8 mouse cellular contexts compared by ENCODE assay signal in genomic region chr5:145201321-145201991, GRCm38 (mm10). TPM values are rescaled to one million over a fixed set of nuclear protein-coding genes. Genes with fewer than 3 reads are reported as not detected.
DNase-seq lines count a peak whose midpoint lies in the region; ATAC-seq and TF ChIP-seq lines count a peak whose summit lies in the region.

Gene Zkscan14 (minus strand): TSS chr5:145201868.

- TF ChIP-seq CTCF in kidney, postnatal 0 days (IDR thresholded peaks at IDR 0.05; ENCODE audit: low read depth), result peak; percentile 2; the same call in 1 of the 2 replicates

- H3K27me3 ChIP-seq in heart, embryonic 13.5 days (replicated peaks), result no peaks in the 10 kb centered on the region
- H3K27me3 ChIP-seq in kidney, postnatal 0 days (ENCODE audit: insufficient read depth, low read length), result no peaks in the 10 kb centered on the region
- no peaks in the 10 kb centered on the region for H3K27me3 ChIP-seq in liver, embryonic 13.5 days
- no peaks in the 10 kb centered on the region for H3K27me3 ChIP-seq in stomach, embryonic 14.5 days (ENCODE audit: control insufficient read depth, insufficient read depth, low read length)

- WGBS in heart, embryonic 13.5 days, result 1% methylated on average over 37 of the region's 37 CpGs
- WGBS in kidney, postnatal 0 days, result under 1% methylated on average over 37 of the region's 37 CpGs
- WGBS in liver, embryonic 13.5 days (ENCODE audit: insufficient replicate concordance), result 1% methylated on average over 37 of the region's 37 CpGs
- 1% methylated on average over 37 of the region's 37 CpGs for WGBS in stomach, embryonic 14.5 days

- peaks cover 29% of the 10 kb centered on the region for H3K4me1 ChIP-seq in heart, embryonic 13.5 days
- H3K4me1 ChIP-seq in kidney, postnatal 0 days (replicated peaks; ENCODE audit: insufficient read depth, low read length), result peaks cover 3% of the 10 kb centered on the region; the same call in 1 of the 2 replicates
- peaks cover 54% of the 10 kb centered on the region for H3K4me1 ChIP-seq in liver, embryonic 13.5 days (replicated peaks)
- peaks cover 11% of the 10 kb centered on the region; the same call in 1 of the 2 replicates for H3K4me1 ChIP-seq in stomach, embryonic 14.5 days (ENCODE audit: control insufficient read depth, insufficient read depth, low read length)

- H3K4me2 ChIP-seq in heart, embryonic 13.5 days, result peak within 1 kb of the TSS; percentile 78
- peak within 1 kb of the TSS; percentile 97 for H3K4me2 ChIP-seq in kidney, postnatal 0 days (ENCODE audit: low read length)
- peak within 1 kb of the TSS; percentile 90 for H3K4me2 ChIP-seq in liver, embryonic 13.5 days
- H3K4me2 ChIP-seq in stomach, embryonic 14.5 days (replicated peaks; ENCODE audit: low read depth, low read length), result peak within 1 kb of the TSS; percentile 97

- ATAC-seq in erythroid progenitor cell, adult 5-6 weeks (replicated peaks; ENCODE audit: low FRiP score, poor library complexity, severe bottlenecking), result peak; percentile 75
- ATAC-seq in heart, embryonic 13.5 days (ENCODE audit: extremely low read depth, insufficient number of reproducible peaks, low FRiP score, low TSS enrichment), result peak; percentile 45; the same call in 1 of the 2 replicates
- no peak for ATAC-seq in kidney, postnatal 0 days (replicated peaks; ENCODE audit: low FRiP score, low read depth)
- ATAC-seq in liver, embryonic 13.5 days (ENCODE audit: low read depth), result peak; percentile 33
- ATAC-seq in stomach, embryonic 14.5 days (ENCODE audit: insufficient number of reproducible peaks, insufficient read depth, low FRiP score, low read depth), result 0 out of 2 replicates have a peak, but pooled peaks have one; percentile 19

- peak within 1 kb of the TSS; percentile 54 for H3K27ac ChIP-seq in heart, embryonic 13.5 days (replicated peaks)
- H3K27ac ChIP-seq in kidney, postnatal 0 days, result peak within 1 kb of the TSS; percentile 84
- peak within 1 kb of the TSS; percentile 83 for H3K27ac ChIP-seq in liver, embryonic 13.5 days
- no peak within 1 kb of the TSS for H3K27ac ChIP-seq in stomach, embryonic 14.5 days (ENCODE audit: low read length)

- H3K4me3 ChIP-seq in heart, embryonic 13.5 days, result peak within 1 kb of the TSS; percentile 61
- peak within 1 kb of the TSS; percentile 81 for H3K4me3 ChIP-seq in kidney, postnatal 0 days (replicated peaks; ENCODE audit: low read depth, low read length)
- peak within 1 kb of the TSS; percentile 95 for H3K4me3 ChIP-seq in liver, embryonic 13.5 days (replicated peaks)
- H3K4me3 ChIP-seq in stomach, embryonic 14.5 days (ENCODE audit: low read depth, low read length), result peak within 1 kb of the TSS; percentile 55

- DNase-seq in CD8-positive naive resting alpha-beta T cell, adult 2 months (ENCODE audit: low read depth in 2 of 2, low spot score in 2 of 2), result peak; percentile 67 to 79
- DNase-seq in brain, embryonic 18.5 days (ENCODE audit: low read depth, low spot score), result peak; percentile 75
- peak; percentile 94 for DNase-seq in kidney, postnatal 0 days (ENCODE audit: low spot score)
- peak; percentile 79 for DNase-seq in liver, embryonic 13.5 days
- peak; percentile 74 to 87 for DNase-seq in natural killer cell, adult 2 months (ENCODE audit: low spot score in 2 of 2)

- H3K9me3 ChIP-seq in heart, embryonic 13.5 days, result no peaks in the 10 kb centered on the region
- H3K9me3 ChIP-seq in kidney, postnatal 0 days (replicated peaks; ENCODE audit: low read length), result no peaks in the 10 kb centered on the region
- H3K9me3 ChIP-seq in liver, embryonic 13.5 days (replicated peaks), result no peaks in the 10 kb centered on the region
- no peaks in the 10 kb centered on the region for H3K9me3 ChIP-seq in stomach, embryonic 14.5 days (ENCODE audit: control insufficient read depth, low read depth, low read length)

- H3K9ac ChIP-seq in heart, embryonic 13.5 days, result peak within 1 kb of the TSS; percentile 87
- H3K9ac ChIP-seq in kidney, postnatal 0 days (ENCODE audit: low read depth, low read length), result peak within 1 kb of the TSS; percentile 87
- H3K9ac ChIP-seq in liver, embryonic 13.5 days, result peak within 1 kb of the TSS; percentile 91
- H3K9ac ChIP-seq in stomach, embryonic 14.5 days (replicated peaks; ENCODE audit: low read depth, low read length), result peak within 1 kb of the TSS; percentile 68

- peaks cover 19% of the 10 kb centered on the region for H3K36me3 ChIP-seq in heart, embryonic 13.5 days
- 0 out of 2 replicates have a peak, but pooled peaks cover 10% of the 10 kb centered on the region for H3K36me3 ChIP-seq in kidney, postnatal 0 days (ENCODE audit: insufficient read depth, low read length)
- H3K36me3 ChIP-seq in liver, embryonic 13.5 days, result peaks cover 11% of the 10 kb centered on the region; the same call in 1 of the 2 replicates
- no peaks in the 10 kb centered on the region for H3K36me3 ChIP-seq in stomach, embryonic 14.5 days (ENCODE audit: control insufficient read depth, insufficient read depth, low read length)

RNA-seq across cellular contexts. Expression of gene Zkscan14, which starts in this region (rescaled TPM):
- 5.9 and 10.8 TPM in 2 replicates for total RNA-seq in erythroid progenitor cell, adult 5-6 weeks (2015; ENCODE audit: low replicate concordance)
- 8.1 and 14.2 TPM in 2 replicates for total RNA-seq in erythroid progenitor cell, adult 5-6 weeks (2017; ENCODE audit: low replicate concordance)
- polyA plus RNA-seq in heart, embryonic 13.5 days (2015; fragmentation: Nextera tagmentation; extraction: Ambion mirVana), result 6.8 and 6.9 TPM in 2 replicates
- 10.1 and 11.5 TPM in 2 replicates for polyA plus RNA-seq in kidney, postnatal 0 days (2015; fragmentation: Nextera tagmentation; extraction: Ambion mirVana)
- polyA plus RNA-seq in liver, embryonic 13.5 days (2015; fragmentation: Nextera tagmentation; extraction: Ambion mirVana), result 5.9 and 6.0 TPM in 2 replicates
- polyA plus RNA-seq in stomach, embryonic 14.5 days (2014; fragmentation: Nextera tagmentation; extraction: Ambion mirVana), result 9.0 and 9.6 TPM in 2 replicates
